Mouse (Mus musculus) splenic B cell, adult 2 months (primary cell): ENCODE data around the gene Tspan8.

ENCODE experiments used
- DNase-seq: peaks from one replicate; pipeline ENCODE4 v3.0.0-alpha.2; 2011; ENCODE audit warnings: low read depth, low spot score
- H3K27me3 ChIP-seq: 2 replicates; pipeline ENCODE4 v1.6.1; 2012; ENCODE audit warnings: mild to moderate bottlenecking, low read length, moderate library complexity, mixed read lengths; ENCODE audit not compliant: control insufficient read depth, poor library complexity, insufficient read depth, severe bottlenecking
- H3K36me3 ChIP-seq: 2 replicates; pipeline ENCODE4 v1.6.1; 2012; ENCODE audit warnings: mild to moderate bottlenecking, low read length, moderate library complexity, mixed read lengths; ENCODE audit not compliant: control insufficient read depth, poor library complexity, insufficient read depth, severe bottlenecking

Gene Tspan8

GRCm38 (mm10) chr10:115894045-115894444 is 77.4 kb downstream of the Tspan8 start:
- no peaks in the 10 kb centered on the region for H3K36me3 ChIP-seq
- no peaks in the 10 kb centered on the region for H3K27me3 ChIP-seq
- no peak for DNase-seq

- no peaks in the 10 kb centered on the region for H3K27me3 ChIP-seq
- H3K36me3 ChIP-seq = no peaks in the 10 kb centered on the region
These were observed 80.1 kb downstream of the Tspan8 start for GRCm38 (mm10) chr10:115896764-115897163.

GRCm38 (mm10) chr10:115897235-115897634 is 80.6 kb downstream of the Tspan8 start:
- no peaks in the 10 kb centered on the region for H3K36me3 ChIP-seq
- DNase-seq = no peak
- H3K27me3 ChIP-seq = no peaks in the 10 kb centered on the region

More at GRCm38 (mm10) chr10:115896764-115897163, 80.1 kb downstream of the Tspan8 start:
- no peak for DNase-seq
